Mouse (Mus musculus): ENCODE measurements around the gene Ism1. TPM values are rescaled to one million over a fixed set of nuclear protein-coding genes. Genes with fewer than 3 reads are reported as not detected.
A peak's percentile ranks its signal among the peaks of the same experiment; 100 is the strongest.

Ism1 gene
- total and polyA plus RNA-seq, 3 experiments = not detected

DNA sequence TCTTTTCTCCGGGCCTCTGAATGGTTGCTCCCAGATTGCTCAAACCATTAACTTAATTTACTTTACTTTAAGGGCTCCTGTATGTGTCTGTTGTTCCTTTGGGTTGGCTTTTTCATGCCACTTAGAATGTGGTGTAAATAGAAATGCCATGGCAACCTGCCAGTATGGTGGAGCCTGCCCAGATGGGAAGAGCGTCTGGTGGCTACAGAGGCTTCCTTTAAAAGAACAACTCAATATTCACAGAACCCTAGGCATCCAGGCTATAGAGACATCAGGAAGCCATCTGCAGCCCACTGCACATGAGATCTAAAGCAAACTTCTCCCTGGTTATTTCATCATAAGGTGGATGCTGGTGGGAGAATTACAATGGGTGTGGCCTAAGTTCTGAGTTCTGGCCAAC lies 18.6 kb downstream of the Ism1 start:
- dilution Hi-C loops (cut with MboI; ENCODE audit: extremely low pct_ligation_motif_present, extremely low pct_unique_long_range_greater_than_20kb, low sequenced_read_pairs) = no loop called here
- TF ChIP-seq POLR2A (IDR thresholded peaks at IDR 0.05; ENCODE audit: low read depth, low read length) = no peak
- TF ChIP-seq CTCF (conservative IDR thresholded peaks at IDR 0.05 in 1 of 2, IDR thresholded peaks at IDR 0.05 in 1 of 2; ENCODE audit: low read depth in 2 of 2, low read length in 2 of 2) = no peak
- no peak for TF ChIP-seq CHD2 (IDR thresholded peaks at IDR 0.05; ENCODE audit: low read length)
- TF ChIP-seq ETS1 (conservative IDR thresholded peaks at IDR 0.05; ENCODE audit: low read depth, low read length) = no peak
- TF ChIP-seq JUND (conservative IDR thresholded peaks at IDR 0.05; ENCODE audit: low read depth, low read length) = no peak
- no peak for TF ChIP-seq RAD21 (IDR thresholded peaks at IDR 0.05; ENCODE audit: low read depth, low read length)
- TF ChIP-seq ZMIZ1 (IDR thresholded peaks at IDR 0.05; ENCODE audit: low read depth, low read length) = no peak
- no peak for TF ChIP-seq SMC3 (IDR thresholded peaks at IDR 0.05; ENCODE audit: low read depth, low read length)
- no peak for TF ChIP-seq HCFC1 (IDR thresholded peaks at IDR 0.05; ENCODE audit: low read depth, low read length)
- TF ChIP-seq TCF12 (IDR thresholded peaks at IDR 0.05; ENCODE audit: low read depth, low read length) = no peak
- TF ChIP-seq UBTF (IDR thresholded peaks at IDR 0.05; ENCODE audit: low read depth, low read length) = no peak
- no peak for TF ChIP-seq MEF2A (IDR thresholded peaks at IDR 0.05; ENCODE audit: borderline replicate concordance, low read depth, low read length)
- TF ChIP-seq CHD1 (IDR thresholded peaks at IDR 0.05; ENCODE audit: low read depth, low read length) = no peak
- no peak for TF ChIP-seq IRF4 (IDR thresholded peaks at IDR 0.05; ENCODE audit: low read depth, low read length)
- TF ChIP-seq JUN (IDR thresholded peaks at IDR 0.05; ENCODE audit: insufficient read depth, low read depth, low read length) = no peak
- no peak for TF ChIP-seq EP300 (IDR thresholded peaks at IDR 0.05; ENCODE audit: low read length)
- no peak for TF ChIP-seq NELFE (IDR thresholded peaks at IDR 0.05; ENCODE audit: low read depth, low read length)
- no peak for TF ChIP-seq POLR2AphosphoS2 (IDR thresholded peaks at IDR 0.05; ENCODE audit: low read depth, low read length)
- no peak for TF ChIP-seq RCOR1 (conservative IDR thresholded peaks at IDR 0.05; ENCODE audit: low read depth, low read length)

DNA sequence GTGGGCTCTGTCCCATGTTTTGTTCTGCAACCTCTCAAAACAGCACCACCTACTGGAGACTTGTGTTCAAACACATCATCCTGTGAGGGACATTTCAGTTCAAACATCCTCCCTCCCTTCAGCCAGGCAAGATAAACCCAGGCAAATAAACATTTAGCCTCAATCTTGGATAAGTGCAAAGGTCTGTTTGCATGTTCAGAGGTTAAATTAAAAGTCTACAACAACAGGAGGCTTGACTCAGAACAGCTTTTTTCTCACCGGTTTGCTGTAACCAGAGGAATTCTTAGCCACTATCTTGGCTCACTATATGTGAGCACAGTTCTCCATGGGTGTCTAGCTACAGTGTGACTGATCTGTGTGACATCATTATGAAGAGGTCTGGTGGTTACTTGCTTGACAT lies 22.6 kb downstream of the Ism1 start:
- Histone ChIP-seq H3K4me3 (replicated peaks in 1 of 3; ENCODE audit: low read depth in 2 of 3, low read length in 2 of 3, poor library complexity in 1 of 3) (no peak overlapping the region), H3K4me1 (ENCODE audit: control insufficient read depth in 1 of 2, insufficient read depth in 2 of 2) (no peaks in the 10 kb centered on the region), H3K9ac (ENCODE audit: insufficient read depth, low read depth) (no peak overlapping the region), H3K27me3 (replicated peaks) (peaks cover 5% of the 10 kb centered on the region), H3K4me2 (ENCODE audit: insufficient read depth, low read depth, poor library complexity, severe bottlenecking) (no peak overlapping the region), H3K36me3 (replicated peaks in 1 of 2; ENCODE audit: control insufficient read depth in 1 of 2, insufficient read depth in 1 of 2, low read length in 1 of 2) (no peaks in the 10 kb centered on the region), H3K79me2 (replicated peaks; ENCODE audit: control insufficient read depth, extremely low read depth, insufficient read depth, poor library complexity, severe bottlenecking) (no peaks in the 10 kb centered on the region), H3K27ac (ENCODE audit: insufficient read depth, low read depth) (no peak overlapping the region), H3K9me3 (replicated peaks; ENCODE audit: low read length) (peaks cover 8% of the 10 kb centered on the region)
- DNase-seq (ENCODE audit: extremely low read depth) = no peak
- in situ Hi-C loops (cut with MboI; ENCODE audit: low pct_ligation_motif_present, low pct_unique_long_range_greater_than_20kb, low sequenced_read_pairs) = no loop called here
- dilution Hi-C loops (cut with MboI; ENCODE audit: extremely low pct_ligation_motif_present, extremely low pct_unique_long_range_greater_than_20kb, low sequenced_read_pairs) = no loop called here
- TF ChIP-seq CTCF (conservative IDR thresholded peaks at IDR 0.05 in 1 of 2, IDR thresholded peaks at IDR 0.05 in 1 of 2; ENCODE audit: low read depth in 2 of 2, low read length in 2 of 2) = 0 out of 4 replicates have a peak, but pooled peaks of 1 of the 2 experiments have one; percentile 11
- no peak for TF ChIP-seq TBP (conservative IDR thresholded peaks at IDR 0.05; ENCODE audit: low read depth, low read length)
- no peak for TF ChIP-seq POLR2AphosphoS2 (IDR thresholded peaks at IDR 0.05; ENCODE audit: low read depth, low read length)
- TF ChIP-seq GABPA (IDR thresholded peaks at IDR 0.05; ENCODE audit: insufficient replicate concordance, low read depth, low read length) = no peak
- no peak for TF ChIP-seq MAFK (IDR thresholded peaks at IDR 0.05; ENCODE audit: insufficient replicate concordance, low read length)
- no peak for TF ChIP-seq JUND (conservative IDR thresholded peaks at IDR 0.05; ENCODE audit: low read depth, low read length)

More for the DNA sequence above, 18.6 kb downstream of the Ism1 start:
- Histone ChIP-seq H3K79me2 (replicated peaks; ENCODE audit: control insufficient read depth, extremely low read depth, insufficient read depth, poor library complexity, severe bottlenecking) (no peaks in the 10 kb centered on the region), H3K36me3 (replicated peaks in 1 of 2; ENCODE audit: control insufficient read depth in 1 of 2, insufficient read depth in 1 of 2, low read length in 1 of 2) (no peaks in the 10 kb centered on the region), H3K4me2 (ENCODE audit: insufficient read depth, low read depth, poor library complexity, severe bottlenecking) (no peak overlapping the region), H3K27me3 (replicated peaks) (peaks cover 5% of the 10 kb centered on the region), H3K9me3 (replicated peaks; ENCODE audit: low read length) (peaks cover 12% of the 10 kb centered on the region), H3K27ac (ENCODE audit: insufficient read depth, low read depth) (no peak overlapping the region), H3K9ac (ENCODE audit: insufficient read depth, low read depth) (no peak overlapping the region), H3K4me1 (ENCODE audit: control insufficient read depth in 1 of 2, insufficient read depth in 2 of 2) (no peaks in the 10 kb centered on the region), H3K4me3 (replicated peaks in 1 of 3; ENCODE audit: low read depth in 2 of 3, low read length in 2 of 3, poor library complexity in 1 of 3) (no peak overlapping the region)
- in situ Hi-C loops (cut with MboI; ENCODE audit: low pct_ligation_motif_present, low pct_unique_long_range_greater_than_20kb, low sequenced_read_pairs) = no loop called here
- no peak for DNase-seq (ENCODE audit: extremely low read depth)

Measured in CH12.LX (cell line).